Mouse (Mus musculus) lung, postnatal 14 days (tissue): ENCODE data around the gene 4930502E18Rik.
"Not testable (repeated sequence)": the region's sequence is repeated elsewhere in the genome, so short reads cannot be mapped to it uniquely, and the experiment has no call there.

Experiments used
- DNase-seq: peaks from one replicate; pipeline ENCODE4 v3.0.0; 2021

4930502E18Rik gene

GRCm38 (mm10) chrX:53724596-53724995, at the start of gene 4930502E18Rik:
4930502E18Rik (plus strand) TSS chrX:53724826.
- no peak for DNase-seq

- DNase-seq = peak; percentile 79
These were observed 47.7 kb upstream of the 4930502E18Rik start for GRCm38 (mm10) chrX:53676943-53677342.

GRCm38 (mm10) chrX:53682650-53683049, 42.0 kb upstream of the 4930502E18Rik start:
- DNase-seq = not testable (repeated sequence)

GRCm38 (mm10) chrX:53684676-53685075, 40.0 kb upstream of the 4930502E18Rik start:
- DNase-seq = not testable (repeated sequence)

GRCm38 (mm10) chrX:53692065-53692464, 32.6 kb upstream of the 4930502E18Rik start:
- DNase-seq = no peak

GRCm38 (mm10) chrX:53693141-53693540, 31.5 kb upstream of the 4930502E18Rik start:
- DNase-seq = no peak

- DNase-seq = no peak
These were observed 30.4 kb upstream of the 4930502E18Rik start for GRCm38 (mm10) chrX:53694008-53694777.

GRCm38 (mm10) chrX:53699225-53699624, 25.4 kb upstream of the 4930502E18Rik start:
- DNase-seq = no peak

GRCm38 (mm10) chrX:53702673-53703072, 22.0 kb upstream of the 4930502E18Rik start:
- no peak for DNase-seq

GRCm38 (mm10) chrX:53715942-53716322, 8.7 kb upstream of the 4930502E18Rik start:
- no peak for DNase-seq

- peak; percentile 14 for DNase-seq
These were observed 8.1 kb upstream of the 4930502E18Rik start for GRCm38 (mm10) chrX:53716323-53717182.

GRCm38 (mm10) chrX:53728967-53729366, 4.3 kb downstream of the 4930502E18Rik start:
- no peak for DNase-seq

- no peak for DNase-seq
These were observed 28.2 kb downstream of the 4930502E18Rik start for GRCm38 (mm10) chrX:53752851-53753250.

- DNase-seq = no peak
These were observed 33.1 kb downstream of the 4930502E18Rik start, which contains the start of gene 1700013H16Rik for GRCm38 (mm10) chrX:53757736-53758135. 1700013H16Rik (minus strand) TSS chrX:53757831.

- DNase-seq = no peak
These were observed 51.6 kb downstream of the 4930502E18Rik start, which contains the start of gene Zfp36l3 for GRCm38 (mm10) chrX:53776276-53776675. Zfp36l3 (minus strand) TSS chrX:53776394.
